Comparison of ENCODE assay signal across 22 mouse cellular contexts in genomic region chr8:103993897-103994296, GRCm38 (mm10).
"Had no signal": no experiment of that assay in that cellular context is flagged by ENCODE, and none has a peak within 500 bp of the region (broad histone marks: within the 10 kb centered on the region; RNA-seq: fewer than 3 reads in every experiment).

No protein-coding gene starts in this region.

- H3K4me3 ChIP-seq: left cerebral cortex, adult 2 months; limb, embryonic 12.5 days; limb, embryonic 15.5 days; liver, embryonic 12.5 days; liver, embryonic 15.5 days; lung, embryonic 15.5 days; megakaryocyte, embryonic 14.5 days; midbrain, embryonic 12.5 days; midbrain, embryonic 15.5 days; neural tube, embryonic 12.5 days; neural tube, embryonic 15.5 days had no signal

- DNase-seq: kidney, adult 2 months; kidney, postnatal 25 days; lung, adult 18-20 months; lung, postnatal 10 days; lung, postnatal 36 days; right cerebral cortex, adult 18-20 months; right cerebral cortex, postnatal 14 days; thymus, adult 18-20 months; thymus, postnatal 36 days had no signal

- H3K36me3 ChIP-seq: limb, embryonic 12.5 days; limb, embryonic 15.5 days; liver, embryonic 12.5 days; liver, embryonic 15.5 days; lung, embryonic 15.5 days; midbrain, embryonic 12.5 days; midbrain, embryonic 15.5 days; neural tube, embryonic 12.5 days; neural tube, embryonic 15.5 days had no signal

- H3K9ac ChIP-seq: limb, embryonic 12.5 days; limb, embryonic 15.5 days; liver, embryonic 12.5 days; liver, embryonic 15.5 days; lung, embryonic 15.5 days; midbrain, embryonic 12.5 days; midbrain, embryonic 15.5 days; neural tube, embryonic 12.5 days; neural tube, embryonic 15.5 days had no signal

- H3K4me1 ChIP-seq: limb, embryonic 15.5 days; liver, embryonic 12.5 days; liver, embryonic 15.5 days; lung, embryonic 15.5 days; megakaryocyte, embryonic 14.5 days; midbrain, embryonic 12.5 days; midbrain, embryonic 15.5 days; neural tube, embryonic 12.5 days; neural tube, embryonic 15.5 days had no signal

- H3K27ac ChIP-seq: kidney, postnatal 0 days; left cerebral cortex, adult 2 months; limb, embryonic 12.5 days; limb, embryonic 15.5 days; liver, embryonic 12.5 days; liver, embryonic 15.5 days; lung, embryonic 15.5 days; midbrain, embryonic 12.5 days; midbrain, embryonic 15.5 days; neural tube, embryonic 12.5 days; neural tube, embryonic 15.5 days had no signal

- H3K9me3 ChIP-seq: limb, embryonic 12.5 days; limb, embryonic 15.5 days; liver, embryonic 12.5 days; liver, embryonic 15.5 days; lung, embryonic 15.5 days; megakaryocyte, embryonic 14.5 days; midbrain, embryonic 12.5 days; midbrain, embryonic 15.5 days; neural tube, embryonic 12.5 days; neural tube, embryonic 15.5 days had no signal

- H3K4me2 ChIP-seq: limb, embryonic 12.5 days; limb, embryonic 15.5 days; liver, embryonic 12.5 days; liver, embryonic 15.5 days; lung, embryonic 15.5 days; midbrain, embryonic 12.5 days; midbrain, embryonic 15.5 days; neural tube, embryonic 12.5 days; neural tube, embryonic 15.5 days had no signal

- ATAC-seq: intestine, postnatal 0 days; liver, embryonic 12.5 days; midbrain, embryonic 15.5 days had no signal

- H3K27me3 ChIP-seq: limb, embryonic 12.5 days; limb, embryonic 15.5 days; liver, embryonic 12.5 days; liver, embryonic 15.5 days; lung, embryonic 15.5 days; megakaryocyte, embryonic 14.5 days; midbrain, embryonic 12.5 days; midbrain, embryonic 15.5 days; neural tube, embryonic 12.5 days; neural tube, embryonic 15.5 days had no signal
